Mouse (Mus musculus) heart, adult 2 months (tissue): Measurements from ENCODE around the gene Pafah2.

Experiments
- CTCF ChIP-seq: fragments of 200-600 bp; IDR thresholded peaks from 2 replicates; pipeline ENCODE4 v1.8.1; 2022; ENCODE audit warnings: antibody characterized with exemption, mild to moderate bottlenecking, moderate library complexity
- EP300 ChIP-seq: fragments of 200-500 bp; IDR thresholded peaks from 2 replicates; pipeline ENCODE4 v1.6.1; 2011; ENCODE audit warnings: low read depth, low read length, control low read depth; ENCODE audit not compliant: insufficient read depth
- POLR2A ChIP-seq: fragments of 200-500 bp; IDR thresholded peaks from 2 replicates; pipeline ENCODE4 v1.6.1; 2011; ENCODE audit warnings: mild to moderate bottlenecking, low read depth, low read length, control low read depth; ENCODE audit not compliant: insufficient read depth

GRCm38 (mm10) chr4:134401856-134402570 is 5.9 kb downstream of the Pafah2 start:
- TF ChIP-seq POLR2A (no peak), EP300 (no peak), CTCF (no peak)
